Mouse (Mus musculus) lung, postnatal 0 days (tissue): ENCODE results near the gene Bag1. TPM values are rescaled to one million over a fixed set of nuclear protein-coding genes. Genes with fewer than 3 reads are reported as not detected.

Source experiments
- ATAC-seq: fragments of 200-750 bp; cut with Nextera tagmentation; 2 replicates; pipeline ENCODE4 v1.8.0; 2017; ENCODE audit warnings: moderate library complexity
- DNase-seq: peaks from one replicate; pipeline ENCODE4 v3.0.0-alpha.2; 2016; ENCODE audit warnings: low spot score
- H3K27ac ChIP-seq: fragments of 300-500 bp; sonication (generic); 2 replicates; pipeline ENCODE4 v1.5.1; 2014; ENCODE audit warnings: antibody characterized with exemption, mild to moderate bottlenecking, low read length, mixed read lengths
- H3K27me3 ChIP-seq: fragments of 300-500 bp; sonication (generic); replicated peaks from 2 replicates; pipeline ENCODE4 v1.6.1; 2014; ENCODE audit warnings: low read length, mixed read lengths; ENCODE audit not compliant: insufficient read depth
- H3K36me3 ChIP-seq: fragments of 300-500 bp; sonication (generic); 2 replicates; pipeline ENCODE4 v1.6.1; 2014; ENCODE audit warnings: low read length, mixed read lengths; ENCODE audit not compliant: insufficient read depth
- H3K4me1 ChIP-seq: fragments of 300-500 bp; sonication (generic); 2 replicates; pipeline ENCODE4 v1.6.1; 2014; ENCODE audit warnings: antibody characterized with exemption, low read depth, low read length, mixed read lengths; ENCODE audit not compliant: insufficient read depth
- H3K4me2 ChIP-seq: fragments of 300-500 bp; sonication (generic); replicated peaks from 2 replicates; pipeline ENCODE4 v1.6.1; 2014; ENCODE audit warnings: low read depth, mild to moderate bottlenecking, low read length, moderate library complexity, mixed read lengths
- H3K4me3 ChIP-seq: fragments of 300-500 bp; sonication (generic); 2 replicates; pipeline ENCODE4 v1.5.1; 2014; ENCODE audit warnings: low read depth, low read length
- H3K9ac ChIP-seq: fragments of 300-500 bp; sonication (generic); replicated peaks from 2 replicates; pipeline ENCODE4 v1.6.1; 2014; ENCODE audit warnings: low read depth, mild to moderate bottlenecking
- H3K9me3 ChIP-seq: fragments of 300-500 bp; sonication (generic); 2 replicates; pipeline ENCODE4 v1.6.1; 2016; ENCODE audit warnings: low read length, mixed read lengths
- CTCF ChIP-seq: IDR thresholded peaks from 2 replicates; pipeline ENCODE4 v1.5.1; 2016; ENCODE audit warnings: antibody characterized with exemption, mild to moderate bottlenecking
- EP300 ChIP-seq: IDR thresholded peaks from 2 replicates; pipeline ENCODE4 v1.6.1; 2016; ENCODE audit warnings: antibody characterized with exemption, mild to moderate bottlenecking, control low read depth
- WGBS: fragments of 180-500 bp; shearing (Covaris S2); extraction: QIAGEN DNeasy Blood & Tissue Kit; methylation state at CpG from one replicate; pipeline ENCODE4 v1.1.7; 2014; 5-methylcytosine and 5-hydroxymethylcytosine counted together
- microRNA-seq: library from miRNA; unstranded; fragments of <30 nt; microRNA quantifications from one replicate; pipeline ENCODE4, GENCODE M21; 2016
- polyA plus RNA-seq: library from polyadenylated mRNA; unstranded; fragments of >200 nt; fragmentation: Nextera tagmentation; extraction: Ambion mirVana; gene quantifications from 2 replicates; pipeline ENCODE4 v1.2.1, GENCODE M21; 2015

Bag1 gene
- polyA plus RNA-seq, 1 experiment from 2014 or later, result 234 TPM

DNA sequence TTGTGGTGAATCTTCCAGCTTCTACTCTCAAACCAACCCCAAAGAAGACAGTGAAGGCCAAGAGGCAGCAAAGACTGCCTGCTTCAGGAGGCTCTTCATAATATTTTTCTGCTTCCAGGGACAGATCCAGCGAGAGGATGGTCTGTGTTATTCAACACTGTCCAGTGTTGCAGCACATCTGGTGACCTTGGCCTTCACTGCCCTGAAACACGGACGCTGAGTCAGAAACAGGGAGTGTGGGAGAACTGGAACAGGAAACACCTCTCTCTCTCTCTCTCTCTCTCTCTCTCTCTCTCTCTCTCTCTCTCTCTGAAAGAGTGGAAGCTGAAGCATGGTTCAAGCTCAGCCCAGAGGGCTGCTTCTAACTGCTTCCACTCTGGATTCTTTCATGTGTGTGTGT, 58.8 kb downstream of the Bag1 start:
- H3K9ac ChIP-seq, result no peak overlapping the region
- H3K4me3 ChIP-seq, result no peak overlapping the region
- peak; percentile 69 for TF ChIP-seq EP300
- TF ChIP-seq CTCF, result no peak
- no peak overlapping the region for H3K27ac ChIP-seq
- H3K36me3 ChIP-seq, result no peaks in the 10 kb centered on the region
- no peak overlapping the region for H3K4me2 ChIP-seq
- no peaks in the 10 kb centered on the region for H3K27me3 ChIP-seq
- peak; percentile 76 for ATAC-seq
- 22% methylated on average over 3 of the region's 3 CpGs for WGBS
- DNase-seq, result peak; percentile 76
- H3K4me1 ChIP-seq, result 0 out of 2 replicates have a peak, but pooled peaks cover 4% of the 10 kb centered on the region
- H3K9me3 ChIP-seq, result no peaks in the 10 kb centered on the region

DNA sequence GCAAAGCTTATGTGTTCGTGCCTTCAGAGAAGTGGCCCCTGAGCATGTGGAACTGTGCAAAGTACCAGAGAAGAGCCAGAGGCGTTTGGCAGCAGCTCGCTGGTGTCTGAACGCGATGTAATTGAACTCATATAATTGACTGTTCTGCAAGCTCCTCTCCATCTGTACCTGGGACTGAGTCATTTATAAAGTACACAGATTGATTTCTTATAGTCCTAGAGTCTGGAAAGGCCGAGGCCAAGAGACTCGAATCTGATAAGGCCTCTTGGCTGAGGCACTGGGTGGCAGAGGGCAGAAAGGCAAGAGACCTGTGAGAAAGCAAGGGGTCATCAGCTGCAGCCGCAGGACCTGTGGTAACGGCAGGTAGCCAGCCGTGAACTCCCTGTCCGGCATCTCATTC, 59.3 kb downstream of the Bag1 start:
- DNase-seq (no peak), ATAC-seq (no peak)
- Histone ChIP-seq H3K27me3 (no peaks in the 10 kb centered on the region), H3K4me2 (no peak overlapping the region), H3K9me3 (no peaks in the 10 kb centered on the region), H3K36me3 (no peaks in the 10 kb centered on the region), H3K4me1 (0 out of 2 replicates have a peak, but pooled peaks cover 4% of the 10 kb centered on the region), H3K9ac (no peak overlapping the region), H3K27ac (no peak overlapping the region), H3K4me3 (no peak overlapping the region)
- TF ChIP-seq CTCF (no peak), EP300 (no peak)
- 69% methylated on average over 11 of the region's 11 CpGs for WGBS

Small RNA genes within 50 kb of the gene (microRNA-seq; reads per million reads assigned to microRNA genes)
- 2.2 reads per million for gene Mir3094

Other genes with a start within 250 kb of the Bag1 start
- gene Aptx, start 245.1 kb downstream of the Bag1 start, polyA plus RNA-seq, result 19.5 and 21.2 TPM in 2 replicates
- gene Dnaja1, start 226.1 kb downstream of the Bag1 start, polyA plus RNA-seq, result 285 and 314 TPM in 2 replicates
- gene Smu1, start 190.4 kb downstream of the Bag1 start, polyA plus RNA-seq, result 88.4 and 89.0 TPM in 2 replicates
- 82.9 and 89.4 TPM in 2 replicates for gene B4galt1, start 94.3 kb downstream of the Bag1 start, polyA plus RNA-seq
- gene Spink4, start 28.2 kb downstream of the Bag1 start, polyA plus RNA-seq, result 3.5 and 4.6 TPM in 2 replicates
- 150 and 159 TPM in 2 replicates for gene Chmp5, start 113 bp upstream of the Bag1 start, polyA plus RNA-seq
- gene Nfx1, start 22.6 kb upstream of the Bag1 start, polyA plus RNA-seq, result 31.7 and 34.5 TPM in 2 replicates
- gene Aqp7, start 99.8 kb upstream of the Bag1 start, polyA plus RNA-seq, result 0.10 and 0.24 TPM in 2 replicates
- 8.7 and 15.3 TPM in 2 replicates for gene Aqp3, start 149.9 kb upstream of the Bag1 start, polyA plus RNA-seq
- 5.3 and 6.9 TPM in 2 replicates for gene Nol6, start 176.2 kb upstream of the Bag1 start, polyA plus RNA-seq
- gene Ube2r2, start 187.4 kb upstream of the Bag1 start, polyA plus RNA-seq, result 77.9 and 81.6 TPM in 2 replicates